Mouse (Mus musculus): ENCODE measurements around the gene Aph1a.
"Not testable (repeated sequence)": the region's sequence is repeated elsewhere in the genome, so short reads cannot be mapped to it uniquely, and the experiment has no call there.

Gene Aph1a

DNA sequence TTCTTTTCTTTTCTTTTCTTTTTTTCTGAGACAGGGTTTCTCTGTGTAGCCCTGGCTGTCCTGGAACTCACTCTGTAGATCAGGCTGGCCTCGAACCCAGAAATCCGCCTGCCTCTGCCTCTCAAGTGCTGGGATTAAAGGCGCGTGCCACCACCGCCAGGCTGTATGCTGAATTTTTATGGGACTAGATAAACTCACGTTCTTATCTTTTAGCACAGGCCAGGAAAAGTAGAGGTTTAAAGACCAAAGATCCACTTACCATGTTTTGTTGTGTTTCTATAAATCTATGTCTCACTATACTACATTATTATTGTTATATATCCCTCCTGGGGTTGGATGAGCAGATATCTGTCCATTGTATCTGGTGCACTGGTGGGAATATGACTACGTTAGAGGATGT, 29.7 kb downstream of the Aph1a start:
- H3K27me3 ChIP-seq (ENCODE audit: control insufficient read depth, insufficient read depth, low read length, poor library complexity, severe bottlenecking); H3K36me3 ChIP-seq (ENCODE audit: control insufficient read depth, insufficient read depth, low read length, poor library complexity, severe bottlenecking); DNase-seq (ENCODE audit: low read depth, low spot score): not testable (repeated sequence)

- no peak for DNase-seq (ENCODE audit: low read depth, low spot score)
- no peaks in the 10 kb centered on the region for H3K36me3 ChIP-seq (ENCODE audit: control insufficient read depth, insufficient read depth, low read length, poor library complexity, severe bottlenecking)
Measured at GRCm38 (mm10) chr3:95924185-95924584, 30.4 kb downstream of the Aph1a start.

DNA sequence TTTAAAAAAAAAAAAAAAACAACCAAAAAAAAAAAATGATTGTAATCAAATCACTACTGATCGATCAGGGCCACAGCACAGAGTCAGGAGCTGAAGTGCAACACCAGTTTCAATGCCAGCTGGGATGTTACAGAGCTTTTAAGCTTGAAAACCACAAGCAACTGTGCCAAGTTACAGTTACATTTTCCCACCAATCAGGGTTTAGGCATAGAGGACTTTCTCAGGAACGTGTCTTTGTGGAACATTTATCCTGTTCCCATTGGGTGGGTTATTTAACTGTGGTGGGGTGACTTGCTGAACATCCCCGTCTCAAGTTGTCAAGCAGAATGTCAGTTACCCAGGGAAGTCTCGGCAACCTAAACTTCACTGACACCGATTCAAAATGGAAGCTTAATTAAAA, 31.3 kb downstream of the Aph1a start:
- no peaks in the 10 kb centered on the region for H3K27me3 ChIP-seq (ENCODE audit: control insufficient read depth, insufficient read depth, low read length, poor library complexity, severe bottlenecking)
- H3K36me3 ChIP-seq (ENCODE audit: control insufficient read depth, insufficient read depth, low read length, poor library complexity, severe bottlenecking) = no peaks in the 10 kb centered on the region
- DNase-seq (ENCODE audit: low read depth, low spot score) = no peak

More at GRCm38 (mm10) chr3:95924185-95924584, 30.4 kb downstream of the Aph1a start:
- H3K27me3 ChIP-seq (ENCODE audit: control insufficient read depth, insufficient read depth, low read length, poor library complexity, severe bottlenecking) = no peaks in the 10 kb centered on the region

- no peak for DNase-seq (ENCODE audit: low read depth, low spot score)
- Histone ChIP-seq H3K27me3 (ENCODE audit: control insufficient read depth, insufficient read depth, low read length, poor library complexity, severe bottlenecking) (no peaks in the 10 kb centered on the region), H3K36me3 (ENCODE audit: control insufficient read depth, insufficient read depth, low read length, poor library complexity, severe bottlenecking) (no peaks in the 10 kb centered on the region)
Measured at GRCm38 (mm10) chr3:95928261-95928657, 34.5 kb downstream of the Aph1a start.

GRCm38 (mm10) chr3:95928658-95929503, 35.1 kb downstream of the Aph1a start, which contains the start of gene Anp32e:
TSS of gene Anp32e (plus strand) at chr3:95929246.
- DNase-seq (ENCODE audit: low read depth, low spot score) = peak; percentile 99
- H3K36me3 ChIP-seq (ENCODE audit: control insufficient read depth, insufficient read depth, low read length, poor library complexity, severe bottlenecking) = no peaks in the 10 kb centered on the region
- no peaks in the 10 kb centered on the region for H3K27me3 ChIP-seq (ENCODE audit: control insufficient read depth, insufficient read depth, low read length, poor library complexity, severe bottlenecking)

DNA sequence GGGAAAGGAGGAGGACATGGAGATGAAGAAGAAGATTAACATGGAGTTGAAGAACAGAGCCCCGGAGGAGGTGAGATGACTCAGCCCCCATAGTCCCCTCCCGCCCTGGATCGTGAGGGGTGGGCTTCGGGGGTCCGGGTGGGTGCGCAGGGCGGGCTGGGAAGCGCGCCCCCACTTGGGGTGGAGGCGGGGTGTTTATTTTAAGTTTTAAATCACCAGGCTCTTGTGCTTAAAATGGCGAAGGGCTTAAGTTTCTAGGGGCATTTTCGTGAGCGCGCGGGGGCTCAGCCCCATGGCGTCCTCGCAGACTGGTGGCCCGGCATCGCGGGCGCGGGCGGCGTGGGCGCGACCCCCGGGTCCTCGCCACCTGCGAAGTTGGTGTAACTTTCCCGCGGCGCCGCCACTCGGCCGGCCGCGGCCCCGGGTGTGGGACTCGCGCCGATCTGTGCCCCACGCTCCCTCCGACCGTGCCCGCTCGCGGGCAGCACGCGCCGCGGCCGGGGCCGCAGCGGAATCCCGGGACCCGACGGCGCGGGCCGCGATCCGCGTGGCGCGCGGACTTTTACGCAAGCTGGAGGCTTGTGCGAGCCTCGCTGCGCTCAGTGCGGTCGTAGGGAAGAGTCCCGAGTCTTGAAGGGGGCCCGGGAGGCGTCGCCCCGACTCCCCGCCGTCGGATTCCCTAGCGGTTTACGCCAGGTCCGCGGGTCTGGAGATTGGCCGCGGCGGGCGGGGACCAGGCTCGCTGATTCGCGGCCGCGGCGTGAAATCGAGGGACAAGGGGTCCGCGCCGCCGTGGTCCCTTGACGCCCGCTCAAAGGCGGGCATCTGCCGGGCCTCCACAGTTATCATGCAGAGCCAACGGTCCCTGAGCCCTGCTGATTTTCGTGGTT, 36.1 kb downstream of the Aph1a start:
- no peaks in the 10 kb centered on the region for H3K27me3 ChIP-seq (ENCODE audit: control insufficient read depth, insufficient read depth, low read length, poor library complexity, severe bottlenecking)
- DNase-seq (ENCODE audit: low read depth, low spot score) = peak; percentile 61
- H3K36me3 ChIP-seq (ENCODE audit: control insufficient read depth, insufficient read depth, low read length, poor library complexity, severe bottlenecking) = peaks cover under 1% of the 10 kb centered on the region; the same call in 1 of the 2 replicates

- Histone ChIP-seq H3K27me3 (ENCODE audit: control insufficient read depth, insufficient read depth, low read length, poor library complexity, severe bottlenecking) (no peaks in the 10 kb centered on the region), H3K36me3 (ENCODE audit: control insufficient read depth, insufficient read depth, low read length, poor library complexity, severe bottlenecking) (peaks cover 4% of the 10 kb centered on the region; the same call in 1 of the 2 replicates)
- no peak for DNase-seq (ENCODE audit: low read depth, low spot score)
Measured at GRCm38 (mm10) chr3:95930471-95930789, 36.7 kb downstream of the Aph1a start.

GRCm38 (mm10) chr3:95931471-95931870, 37.7 kb downstream of the Aph1a start:
- no peaks in the 10 kb centered on the region for H3K27me3 ChIP-seq (ENCODE audit: control insufficient read depth, insufficient read depth, low read length, poor library complexity, severe bottlenecking)
- DNase-seq (ENCODE audit: low read depth, low spot score) = no peak
- peaks cover 4% of the 10 kb centered on the region; the same call in 1 of the 2 replicates for H3K36me3 ChIP-seq (ENCODE audit: control insufficient read depth, insufficient read depth, low read length, poor library complexity, severe bottlenecking)

DNA sequence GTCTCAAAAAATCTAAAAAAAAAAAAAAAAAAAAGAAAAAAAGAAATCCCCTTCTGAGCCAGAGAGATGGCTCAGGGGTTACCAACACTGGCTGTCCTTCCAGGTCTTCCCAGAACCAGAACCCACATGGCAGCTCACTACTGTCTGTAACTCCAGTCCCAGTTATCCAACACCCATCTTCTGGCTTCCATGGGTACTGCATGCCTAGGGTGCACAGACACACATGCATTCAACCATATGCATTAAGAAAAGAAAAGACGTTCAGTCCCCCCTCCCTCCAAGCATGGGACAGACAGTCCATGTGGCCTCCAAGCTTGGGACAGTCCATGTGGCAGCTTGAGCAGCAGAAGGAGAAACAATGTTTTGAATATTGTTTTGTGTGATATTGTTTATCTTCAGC, 38.4 kb downstream of the Aph1a start:
- Histone ChIP-seq H3K36me3 (ENCODE audit: control insufficient read depth, insufficient read depth, low read length, poor library complexity, severe bottlenecking) (peaks cover 5% of the 10 kb centered on the region; the same call in 1 of the 2 replicates), H3K27me3 (ENCODE audit: control insufficient read depth, insufficient read depth, low read length, poor library complexity, severe bottlenecking) (no peaks in the 10 kb centered on the region)
- DNase-seq (ENCODE audit: low read depth, low spot score) = no peak

- Histone ChIP-seq H3K36me3 (ENCODE audit: control insufficient read depth, insufficient read depth, low read length, poor library complexity, severe bottlenecking) (peaks cover 9% of the 10 kb centered on the region; the same call in 1 of the 2 replicates), H3K27me3 (ENCODE audit: control insufficient read depth, insufficient read depth, low read length, poor library complexity, severe bottlenecking) (no peaks in the 10 kb centered on the region)
- DNase-seq (ENCODE audit: low read depth, low spot score) = no peak
Measured at GRCm38 (mm10) chr3:95932566-95932965, 38.8 kb downstream of the Aph1a start.

DNA sequence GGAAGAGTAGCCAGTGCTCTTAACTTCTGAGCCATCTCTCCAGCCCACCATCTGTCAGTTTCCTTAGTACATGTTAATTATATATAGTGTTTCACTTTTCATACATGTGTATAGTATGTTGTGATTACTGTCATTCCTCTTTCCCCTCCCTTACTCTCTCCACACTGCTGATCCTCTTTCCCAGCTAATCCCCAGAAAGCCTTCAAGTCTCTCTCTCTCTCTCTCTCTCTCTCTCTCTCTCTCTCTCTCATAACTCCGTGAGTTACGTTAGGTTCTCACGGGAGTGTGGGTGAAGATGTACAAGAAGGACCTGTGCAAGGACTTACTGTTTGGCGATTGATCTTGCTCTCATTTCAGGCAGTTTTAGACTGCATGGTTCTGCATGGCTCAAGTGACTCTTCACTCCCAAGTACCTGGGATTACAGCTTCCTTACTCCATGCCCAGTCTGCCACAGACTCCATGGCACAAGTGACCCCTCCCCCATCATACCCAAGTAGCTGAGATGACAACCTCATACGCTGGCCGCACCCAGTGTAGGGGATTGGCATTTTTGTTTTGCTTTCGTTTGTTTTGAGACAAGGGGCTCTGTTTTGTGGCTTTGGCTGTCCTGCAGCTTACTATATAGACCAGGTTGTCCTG, 39.5 kb downstream of the Aph1a start:
- peaks cover 10% of the 10 kb centered on the region; the same call in 1 of the 2 replicates for H3K36me3 ChIP-seq (ENCODE audit: control insufficient read depth, insufficient read depth, low read length, poor library complexity, severe bottlenecking)
- no peak for DNase-seq (ENCODE audit: low read depth, low spot score)
- H3K27me3 ChIP-seq (ENCODE audit: control insufficient read depth, insufficient read depth, low read length, poor library complexity, severe bottlenecking) = no peaks in the 10 kb centered on the region

GRCm38 (mm10) chr3:95934448-95934847, 40.7 kb downstream of the Aph1a start:
- Histone ChIP-seq H3K36me3 (ENCODE audit: control insufficient read depth, insufficient read depth, low read length, poor library complexity, severe bottlenecking) (peaks cover 12% of the 10 kb centered on the region), H3K27me3 (ENCODE audit: control insufficient read depth, insufficient read depth, low read length, poor library complexity, severe bottlenecking) (no peaks in the 10 kb centered on the region)
- no peak for DNase-seq (ENCODE audit: low read depth, low spot score)

DNA sequence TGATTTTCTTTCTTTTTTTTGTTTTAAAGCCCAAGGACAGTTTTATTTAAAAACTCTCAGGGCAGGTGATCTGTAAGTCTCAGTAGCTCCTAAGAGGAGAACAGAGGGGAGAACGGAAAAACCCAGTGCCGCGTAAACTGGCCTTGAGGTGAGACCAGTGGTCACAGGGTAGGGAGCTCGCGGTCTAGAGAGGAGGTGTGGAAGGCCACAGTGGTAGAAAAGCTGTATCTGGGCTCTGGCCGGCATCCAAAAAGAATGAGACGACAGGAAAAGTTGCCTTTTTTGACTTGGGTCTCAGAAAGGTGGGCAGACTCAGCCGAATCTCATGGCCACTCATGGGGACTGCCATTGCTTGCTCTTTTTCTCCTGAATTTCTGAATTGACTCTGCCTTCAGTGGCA, 44.4 kb downstream of the Aph1a start:
- DNase-seq (ENCODE audit: low read depth, low spot score) = no peak
- Histone ChIP-seq H3K36me3 (ENCODE audit: control insufficient read depth, insufficient read depth, low read length, poor library complexity, severe bottlenecking) (peaks cover 12% of the 10 kb centered on the region), H3K27me3 (ENCODE audit: control insufficient read depth, insufficient read depth, low read length, poor library complexity, severe bottlenecking) (no peaks in the 10 kb centered on the region)

GRCm38 (mm10) chr3:95938835-95939234, 45.1 kb downstream of the Aph1a start:
- H3K36me3 ChIP-seq (ENCODE audit: control insufficient read depth, insufficient read depth, low read length, poor library complexity, severe bottlenecking) = peaks cover 12% of the 10 kb centered on the region
- DNase-seq (ENCODE audit: low read depth, low spot score) = peak; percentile 51
- H3K27me3 ChIP-seq (ENCODE audit: control insufficient read depth, insufficient read depth, low read length, poor library complexity, severe bottlenecking) = no peaks in the 10 kb centered on the region
